22 mouse cellular contexts compared by ENCODE assay signal in genomic region chr3:57652485-57652884, GRCm38 (mm10). TPM values are rescaled to one million over a fixed set of nuclear protein-coding genes. Genes with fewer than 3 reads are reported as not detected.
DNase-seq lines count a peak whose midpoint lies in the region; ATAC-seq and TF ChIP-seq lines count a peak whose summit lies in the region.
"Had no signal": no experiment of that assay in that cellular context is flagged by ENCODE, and none has a peak within 500 bp of the region (broad histone marks: within the 10 kb centered on the region; RNA-seq: fewer than 3 reads in every experiment).

No protein-coding gene starts in this region.

- peaks cover 9% of the 10 kb centered on the region for H3K79me2 ChIP-seq in MEL (ENCODE audit: control insufficient read depth, insufficient read depth, low read length, poor library complexity)

- ATAC-seq in limb, embryonic 14.5 days (ENCODE audit: low FRiP score, low read depth) = no peak
- ATAC-seq in frontal cortex, adult (ENCODE audit: low TSS enrichment) = no peak

- H3K9me3 ChIP-seq in limb, embryonic 14.5 days (ENCODE audit: control insufficient read depth, low read length) = no peaks in the 10 kb centered on the region
- H3K9me3 ChIP-seq in limb, embryonic 10.5 days (replicated peaks) = no peaks in the 10 kb centered on the region
- no peaks in the 10 kb centered on the region for H3K9me3 ChIP-seq in MEL (replicated peaks; ENCODE audit: insufficient read depth, low read length)
- H3K9me3 ChIP-seq: embryonic facial prominence, embryonic 13.5 days; forebrain, embryonic 13.5 days; forebrain, embryonic 15.5 days; G1E had no signal

- H3K4me3 ChIP-seq in limb, embryonic 14.5 days (replicated peaks; ENCODE audit: low read length) = no peak overlapping the region
- H3K4me3 ChIP-seq in limb, embryonic 10.5 days = no peak overlapping the region
- H3K4me3 ChIP-seq in MEL (ENCODE audit: control insufficient read depth in 1 of 2, insufficient read depth in 1 of 2, low read depth in 2 of 2, low read length in 2 of 2) = no peak overlapping the region

- intact Hi-C loops in heart, postnatal 36 days (cut with DNase I) = no loop called here

- TF ChIP-seq RAD21 in MEL (IDR thresholded peaks at IDR 0.05; ENCODE audit: low read depth, low read length) = no peak

- H3K4me2 ChIP-seq in limb, embryonic 14.5 days (replicated peaks; ENCODE audit: low read depth, low read length, severe bottlenecking) = no peak overlapping the region

- peaks cover 6% of the 10 kb centered on the region; the same call in 1 of the 2 replicates for H3K36me3 ChIP-seq in limb, embryonic 14.5 days (ENCODE audit: control insufficient read depth, insufficient read depth, low read length)
- H3K36me3 ChIP-seq in limb, embryonic 10.5 days = peaks cover 13% of the 10 kb centered on the region
- H3K36me3 ChIP-seq in MEL (ENCODE audit: control insufficient read depth in 1 of 2, insufficient read depth in 2 of 2, low read length in 2 of 2) = peaks cover 0 to 15% of the 10 kb centered on the region in 2 experiments; a peak in 2 of 4 replicates

- peaks cover 5% of the 10 kb centered on the region; the same call in 1 of the 2 replicates for H3K4me1 ChIP-seq in limb, embryonic 14.5 days (ENCODE audit: control insufficient read depth, insufficient read depth, low read length)
- peaks cover 6% of the 10 kb centered on the region; the same call in 1 of the 2 replicates for H3K4me1 ChIP-seq in limb, embryonic 10.5 days
- peaks cover 0 to 4% of the 10 kb centered on the region in 2 experiments; a peak in 2 of 4 replicates for H3K4me1 ChIP-seq in MEL (ENCODE audit: control insufficient read depth in 1 of 2, insufficient read depth in 2 of 2, low read length in 2 of 2)

- no peak overlapping the region for H3K9ac ChIP-seq in limb, embryonic 14.5 days (ENCODE audit: low read depth, low read length, severe bottlenecking)
- H3K9ac ChIP-seq in MEL (ENCODE audit: control insufficient read depth, low read depth, low read length, poor library complexity, severe bottlenecking) = no peak overlapping the region

- H3K27me3 ChIP-seq in limb, embryonic 14.5 days (ENCODE audit: control insufficient read depth, insufficient read depth, low read length) = no peaks in the 10 kb centered on the region
- H3K27me3 ChIP-seq in limb, embryonic 10.5 days (ENCODE audit: low read depth, poor library complexity, severe bottlenecking) = no peaks in the 10 kb centered on the region
- peaks cover 0 to 1% of the 10 kb centered on the region in 2 experiments; a peak in 1 of 4 replicates for H3K27me3 ChIP-seq in MEL (ENCODE audit: control insufficient read depth in 1 of 2, insufficient read depth in 2 of 2, low read length in 2 of 2)
- H3K27me3 ChIP-seq: CH12.LX; embryonic facial prominence, embryonic 13.5 days; forebrain, embryonic 15.5 days had no signal

- no peak overlapping the region for H3K27ac ChIP-seq in limb, embryonic 14.5 days (replicated peaks; ENCODE audit: low read depth, low read length)
- no peak overlapping the region for H3K27ac ChIP-seq in limb, embryonic 10.5 days
- no peak overlapping the region for H3K27ac ChIP-seq in MEL (ENCODE audit: control insufficient read depth, low read depth, low read length)
- H3K27ac ChIP-seq: embryonic facial prominence, embryonic 13.5 days; forebrain, embryonic 13.5 days had no signal

- TF ChIP-seq EP300 in MEL (IDR thresholded peaks at IDR 0.05; ENCODE audit: low read depth in 1 of 2, low read length in 2 of 2) = no peak

- WGBS in limb, embryonic 14.5 days = 88% methylated on average over 3 of the region's 3 CpGs
- 86% methylated on average over 3 of the region's 3 CpGs for WGBS in limb, embryonic 10.5 days

- peak; percentile 16 for DNase-seq in limb, embryonic 14.5 days (ENCODE audit: low spot score)
- no peak for DNase-seq in limb, embryonic 10.5 days (ENCODE audit: low spot score)
- DNase-seq in MEL (ENCODE audit: low read depth, low spot score) = peak; percentile 14
- DNase-seq in heart, postnatal 36 days = no peak
- DNase-seq: adrenal gland, adult 8-10 months; adrenal gland, postnatal 14 days; adrenal gland, postnatal 36 days; B cell, adult 2 months; cerebellum, adult 11-12 months; cerebellum, adult 2 months; cerebellum, adult 9-10 months; cerebellum, postnatal 10 days; cerebellum, postnatal 25 days; forebrain, postnatal 0 days had no signal

- no peak for TF ChIP-seq CTCF in MEL (IDR thresholded peaks at IDR 0.05 in 2 of 3, conservative IDR thresholded peaks at IDR 0.05 in 1 of 3; ENCODE audit: control insufficient read depth in 1 of 3, insufficient read depth in 1 of 3, low read depth in 2 of 3, low read length in 3 of 3, poor library complexity in 1 of 3, severe bottlenecking in 1 of 3)

- no peak for TF ChIP-seq POLR2A in limb, embryonic 14.5 days (IDR thresholded peaks at IDR 0.05; ENCODE audit: borderline replicate concordance, extremely low read depth, insufficient read depth, insufficient read length)
- TF ChIP-seq POLR2A in MEL (IDR thresholded peaks at IDR 0.05; ENCODE audit: control insufficient read depth in 1 of 2, insufficient read depth in 1 of 2, low read depth in 1 of 2, low read length in 2 of 2, poor library complexity in 1 of 2) = no peak

TF ChIP-seq in MEL, 35 proteins besides CTCF, POLR2A, EP300 and RAD21:
- TF ChIP-seq MAZ (IDR thresholded peaks at IDR 0.05; ENCODE audit: low read depth, low read length) = no peak

RNA-seq across cellular contexts. Expression of gene Commd2, which starts 1.0 kb away (rescaled TPM):
- 53.9 and 57.1 TPM in 2 replicates for polyA plus RNA-seq in limb, embryonic 14.5 days (2012; rRNA removed)
- polyA plus RNA-seq in limb, embryonic 14.5 days (2014; fragmentation: Nextera tagmentation; extraction: Ambion mirVana) = 81.0 and 90.4 TPM in 2 replicates
- polyA plus RNA-seq in limb, embryonic 10.5 days (2016; fragmentation: Nextera tagmentation; extraction: Ambion mirVana) = 72.8 and 80.9 TPM in 2 replicates
- 46.6 and 47.7 TPM in 2 replicates for total RNA-seq in MEL (2012; rRNA removed)
- 10 to 100 TPM in 1 of 2 experiments, not detected in 1; 61.6 TPM for polyA plus RNA-seq in MEL (2012; ENCODE audit: insufficient read depth in 1 of 2, insufficient read length in 2 of 2, low read depth in 1 of 2, low replicate concordance in 2 of 2, missing spikeins in 1 of 2)
- 10 to 100 TPM; 11.3 to 14.2 TPM for total RNA-seq in heart, postnatal 36 days (2021)

RNA-seq across cellular contexts. Expression of gene Ankub1, which starts 40.1 kb away (rescaled TPM):
- not detected in 2 replicates for polyA plus RNA-seq in limb, embryonic 14.5 days (2012; rRNA removed)
- 0.07 TPM in 1 of 2 replicates, not detected in the other for polyA plus RNA-seq in limb, embryonic 14.5 days (2014; fragmentation: Nextera tagmentation; extraction: Ambion mirVana)
- polyA plus RNA-seq in limb, embryonic 10.5 days (2016; fragmentation: Nextera tagmentation; extraction: Ambion mirVana) = 0.05 TPM in 1 of 2 replicates, not detected in the other
- not detected in 2 replicates for total RNA-seq in MEL (2012; rRNA removed)
- polyA plus RNA-seq in MEL (2012; ENCODE audit: insufficient read depth in 1 of 2, insufficient read length in 2 of 2, low read depth in 1 of 2, low replicate concordance in 2 of 2, missing spikeins in 1 of 2) = not detected
- total RNA-seq in heart, postnatal 36 days (2021) = not detected
- total RNA-seq: adrenal gland, adult 8-10 months; adrenal gland, postnatal 14 days; adrenal gland, postnatal 36 days; CH12.LX had no signal
- polyA plus RNA-seq: CD4-positive, CD25-positive, alpha-beta regulatory T cell, adult 4 months; forebrain, embryonic 11.5 days; forebrain, embryonic 15.5 days; G1E had no signal

Comparison
In these comparisons a context has a peak if more than half of its experiments do, and no peak if none do; other contexts are left out.
1. DNase-seq: peak in limb, embryonic 14.5 days (single experiment) and MEL (single experiment); none in limb, embryonic 10.5 days (single experiment) and heart, postnatal 36 days (0 of 2).